ENCODE assay signal across 24 mouse cellular contexts in genomic region chr3:58609985-58610384, GRCm38 (mm10). TPM values are rescaled to one million over a fixed set of nuclear protein-coding genes. Genes with fewer than 3 reads are reported as not detected.
DNase-seq lines count a peak whose midpoint lies in the region; ATAC-seq lines count a peak whose summit lies in the region.
"Had no signal": no experiment of that assay in that cellular context is flagged by ENCODE, and none has a peak within 500 bp of the region (broad histone marks: within the 10 kb centered on the region; RNA-seq: fewer than 3 reads in every experiment).

No protein-coding gene starts in this region.

- no peaks in the 10 kb centered on the region for H3K9me3 ChIP-seq in intestine, embryonic 14.5 days (ENCODE audit: control insufficient read depth, low read length)
- 0 out of 2 replicates have a peak, but pooled peaks cover 2% of the 10 kb centered on the region for H3K9me3 ChIP-seq in intestine, embryonic 15.5 days
- H3K9me3 ChIP-seq: embryonic facial prominence, embryonic 10.5 days; forebrain, embryonic 15.5 days; G1E had no signal

- WGBS in intestine, embryonic 14.5 days: 72% methylated on average over 5 of the region's 5 CpGs
- 81% methylated on average over 5 of the region's 5 CpGs for WGBS in intestine, embryonic 15.5 days

- peak; percentile 36 for DNase-seq in intestine, embryonic 14.5 days (ENCODE audit: low spot score)
- DNase-seq in R1 (ENCODE audit: low read depth, low spot score): peak; percentile 18
- DNase-seq in gastrocnemius, postnatal 10 days: no peak
- no peak for DNase-seq in spleen, postnatal 10 days (ENCODE audit: low spot score in 2 of 2)
- DNase-seq: adrenal gland, adult 8-10 months; adrenal gland, postnatal 14 days; B cell, adult 2 months; cerebellum, adult 11-12 months; cerebellum, adult 2 months; cerebellum, adult 9-10 months; cerebellum, postnatal 10 days; cerebellum, postnatal 25 days; forebrain, postnatal 0 days had no signal

- no peak overlapping the region for H3K4me2 ChIP-seq in intestine, embryonic 14.5 days (ENCODE audit: low read length)
- no peak overlapping the region for H3K4me2 ChIP-seq in intestine, embryonic 15.5 days (replicated peaks)
- H3K4me2 ChIP-seq: embryonic facial prominence, embryonic 12.5 days; forebrain, embryonic 13.5 days; forebrain, embryonic 15.5 days had no signal

- H3K27me3 ChIP-seq in intestine, embryonic 14.5 days (replicated peaks; ENCODE audit: control insufficient read depth, insufficient read depth, low read length): no peaks in the 10 kb centered on the region
- no peaks in the 10 kb centered on the region for H3K27me3 ChIP-seq in intestine, embryonic 15.5 days (replicated peaks)
- H3K27me3 ChIP-seq: CH12.LX; embryonic facial prominence, embryonic 12.5 days; forebrain, embryonic 13.5 days; forebrain, embryonic 15.5 days; Patski had no signal

- H3K36me3 ChIP-seq in intestine, embryonic 14.5 days (ENCODE audit: control insufficient read depth, insufficient read depth, low read length): no peaks in the 10 kb centered on the region
- no peaks in the 10 kb centered on the region for H3K36me3 ChIP-seq in intestine, embryonic 15.5 days
- H3K36me3 ChIP-seq: embryonic facial prominence, embryonic 10.5 days; embryonic facial prominence, embryonic 12.5 days; forebrain, embryonic 15.5 days; G1E had no signal

- H3K9ac ChIP-seq in intestine, embryonic 14.5 days (ENCODE audit: low read length): no peak overlapping the region
- H3K9ac ChIP-seq in intestine, embryonic 15.5 days: no peak overlapping the region
- H3K9ac ChIP-seq: embryonic facial prominence, embryonic 12.5 days; forebrain, embryonic 13.5 days; forebrain, embryonic 15.5 days; forebrain, postnatal 0 days had no signal

- H3K27ac ChIP-seq in intestine, embryonic 14.5 days (ENCODE audit: low read depth): no peak overlapping the region
- no peak overlapping the region for H3K27ac ChIP-seq in intestine, embryonic 15.5 days
- H3K27ac ChIP-seq: embryonic facial prominence, embryonic 10.5 days; embryonic facial prominence, embryonic 12.5 days; forebrain, embryonic 13.5 days; forebrain, embryonic 15.5 days had no signal

- H3K4me1 ChIP-seq in intestine, embryonic 14.5 days (replicated peaks; ENCODE audit: control insufficient read depth, insufficient read depth, low read length): no peaks in the 10 kb centered on the region
- no peaks in the 10 kb centered on the region for H3K4me1 ChIP-seq in intestine, embryonic 15.5 days (replicated peaks)
- H3K4me1 ChIP-seq: embryonic facial prominence, embryonic 10.5 days; embryonic facial prominence, embryonic 12.5 days; forebrain, embryonic 13.5 days; forebrain, embryonic 15.5 days had no signal

- no peak for ATAC-seq in intestine, embryonic 14.5 days (replicated peaks; ENCODE audit: low FRiP score, low TSS enrichment, low read depth)
- ATAC-seq in intestine, embryonic 15.5 days: no peak
- ATAC-seq: activated CD4-positive, CD25-positive, alpha-beta regulatory T cell, adult 4 months; CD4-positive, CD25-positive, alpha-beta regulatory T cell, adult 4 months; forebrain, embryonic 13.5 days; forebrain, embryonic 15.5 days; forebrain, postnatal 0 days; Patski had no signal

- H3K4me3 ChIP-seq in intestine, embryonic 14.5 days (ENCODE audit: low read depth, low read length): no peak overlapping the region
- no peak overlapping the region for H3K4me3 ChIP-seq in intestine, embryonic 15.5 days (replicated peaks)
- H3K4me3 ChIP-seq: embryonic facial prominence, embryonic 10.5 days; embryonic facial prominence, embryonic 12.5 days; forebrain, embryonic 13.5 days; forebrain, embryonic 15.5 days had no signal

RNA-seq across cellular contexts. Expression of gene Erich6, which starts 27.0 kb away (rescaled TPM):
- polyA plus RNA-seq in intestine, embryonic 14.5 days (2014; fragmentation: Nextera tagmentation; extraction: Ambion mirVana): 0.11 TPM in 1 of 2 replicates, not detected in the other
- polyA plus RNA-seq in intestine, embryonic 15.5 days (2015; fragmentation: Nextera tagmentation; extraction: Ambion mirVana): not detected in 2 replicates
- under 1 TPM in 1 of 2 experiments, not detected in 1; 0.23 TPM for total RNA-seq in gastrocnemius, postnatal 10 days (2021)
- total RNA-seq: adrenal gland, postnatal 14 days; CH12.LX; G1E had no signal
- polyA plus RNA-seq: activated CD4-positive, CD25-positive, alpha-beta regulatory T cell, adult 4 months; CD4-positive, CD25-positive, alpha-beta regulatory T cell, adult 4 months; embryonic facial prominence, embryonic 10.5 days; embryonic facial prominence, embryonic 12.5 days; forebrain, embryonic 11.5 days; G1E had no signal

RNA-seq across cellular contexts. Expression of gene Selenot, which starts 33.5 kb away (rescaled TPM):
- polyA plus RNA-seq in intestine, embryonic 14.5 days (2014; fragmentation: Nextera tagmentation; extraction: Ambion mirVana): 23.0 and 23.9 TPM in 2 replicates
- polyA plus RNA-seq in intestine, embryonic 15.5 days (2015; fragmentation: Nextera tagmentation; extraction: Ambion mirVana): 20.6 and 20.8 TPM in 2 replicates
- total RNA-seq in gastrocnemius, postnatal 10 days (2021): 10 to 100 TPM; 80.2 to 92.4 TPM

Comparison
In these comparisons a context has a peak if more than half of its experiments do, and no peak if none do; other contexts are left out.
1. DNase-seq: peak in intestine, embryonic 14.5 days (single experiment) and R1 (single experiment); none in gastrocnemius, postnatal 10 days (single experiment) and spleen, postnatal 10 days (0 of 2).